Mouse (Mus musculus) testis, adult 2 months (tissue): ENCODE measurements around the gene Col1a1.

Source experiments
- CTCF ChIP-seq: fragments of 200-500 bp; IDR thresholded peaks from 2 replicates; pipeline ENCODE4 v1.5.1; 2012; ENCODE audit warnings: low read depth, mild to moderate bottlenecking, inconsistent platforms, low read length, moderate library complexity; ENCODE audit not compliant: control insufficient read depth, insufficient read depth, insufficient replicate concordance
- POLR2A ChIP-seq: fragments of 200-500 bp; IDR thresholded peaks from 2 replicates; pipeline ENCODE4 v1.6.1; 2012; ENCODE audit warnings: low read depth, mild to moderate bottlenecking, inconsistent platforms, low read length, moderate library complexity; ENCODE audit not compliant: control insufficient read depth

DNA sequence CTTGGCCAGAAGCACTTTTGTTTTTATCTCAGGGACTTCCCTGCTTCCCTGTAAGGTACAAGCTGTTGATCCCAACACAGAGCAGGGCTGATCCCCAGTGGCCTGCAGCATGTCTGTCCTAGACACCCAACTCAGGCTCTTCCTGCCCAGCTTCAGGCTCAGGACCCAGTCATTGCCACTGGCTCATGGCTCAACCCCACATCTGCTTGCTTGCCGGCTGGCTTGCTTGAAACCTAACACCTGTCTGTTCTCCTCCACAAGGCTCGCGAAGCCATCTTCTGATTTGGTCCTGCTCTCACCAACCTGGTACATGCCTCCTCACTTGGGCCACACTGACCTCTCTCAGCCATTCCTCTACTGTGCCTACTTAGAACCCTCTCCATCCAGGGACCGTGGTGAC lies 5.9 kb upstream of the Col1a1 start:
- TF ChIP-seq CTCF (no peak), POLR2A (no peak)
